Mouse (Mus musculus): ENCODE measurements around the gene Nkx2-3. TPM values are rescaled to one million over a fixed set of nuclear protein-coding genes. Genes with fewer than 3 reads are reported as not detected.

Gene Nkx2-3
- polyA plus RNA-seq, 1 experiment from 2014 or later: 4.1 TPM

- Histone ChIP-seq H3K9ac (ENCODE audit: low read length) (no peak overlapping the region), H3K4me2 (ENCODE audit: low read depth, low read length, severe bottlenecking) (no peak overlapping the region), H3K27ac (ENCODE audit: low read depth, low read length) (no peak overlapping the region), H3K36me3 (ENCODE audit: control insufficient read depth, insufficient read depth, low read length) (no peaks in the 10 kb centered on the region), H3K27me3 (ENCODE audit: control insufficient read depth, insufficient read depth, low read length) (peaks cover 53% of the 10 kb centered on the region), H3K4me1 (replicated peaks; ENCODE audit: control insufficient read depth, insufficient read depth, low read length) (peaks cover 6% of the 10 kb centered on the region; the same call in 1 of the 2 replicates), H3K9me3 (ENCODE audit: control insufficient read depth, low read length) (no peaks in the 10 kb centered on the region), H3K4me3 (ENCODE audit: low read depth, low read length) (no peak overlapping the region)
- ATAC-seq (replicated peaks; ENCODE audit: low FRiP score) (no peak), DNase-seq (ENCODE audit: low spot score) (no peak)
- WGBS: under 1% methylated on average over 17 of the region's 17 CpGs
Measured at GRCm38 (mm10) chr19:43583595-43583994, 28.5 kb upstream of the Nkx2-3 start.

GRCm38 (mm10) chr19:43584788-43585187 is 27.3 kb upstream of the Nkx2-3 start:
- no peak overlapping the region for H3K4me3 ChIP-seq (ENCODE audit: low read depth, low read length)
- ATAC-seq (replicated peaks; ENCODE audit: low FRiP score): no peak
- H3K36me3 ChIP-seq (ENCODE audit: control insufficient read depth, insufficient read depth, low read length): no peaks in the 10 kb centered on the region
- no peak for DNase-seq (ENCODE audit: low spot score)
- H3K9me3 ChIP-seq (ENCODE audit: control insufficient read depth, low read length): no peaks in the 10 kb centered on the region
- WGBS: 4% methylated on average over 13 of the region's 13 CpGs
- H3K4me1 ChIP-seq (replicated peaks; ENCODE audit: control insufficient read depth, insufficient read depth, low read length): peaks cover 6% of the 10 kb centered on the region; the same call in 1 of the 2 replicates
- H3K27me3 ChIP-seq (ENCODE audit: control insufficient read depth, insufficient read depth, low read length): peaks cover 53% of the 10 kb centered on the region
- peak overlapping the region; percentile 3; the same call in 1 of the 2 replicates for H3K4me2 ChIP-seq (ENCODE audit: low read depth, low read length, severe bottlenecking)
- H3K27ac ChIP-seq (ENCODE audit: low read depth, low read length): no peak overlapping the region
- H3K9ac ChIP-seq (ENCODE audit: low read length): no peak overlapping the region

- Histone ChIP-seq H3K4me2 (ENCODE audit: low read depth, low read length, severe bottlenecking) (no peak overlapping the region), H3K27me3 (ENCODE audit: control insufficient read depth, insufficient read depth, low read length) (peaks cover 48% of the 10 kb centered on the region), H3K27ac (ENCODE audit: low read depth, low read length) (no peak overlapping the region), H3K36me3 (ENCODE audit: control insufficient read depth, insufficient read depth, low read length) (no peaks in the 10 kb centered on the region), H3K9ac (ENCODE audit: low read length) (no peak overlapping the region), H3K4me3 (ENCODE audit: low read depth, low read length) (no peak overlapping the region), H3K9me3 (ENCODE audit: control insufficient read depth, low read length) (no peaks in the 10 kb centered on the region), H3K4me1 (replicated peaks; ENCODE audit: control insufficient read depth, insufficient read depth, low read length) (no peaks in the 10 kb centered on the region)
- 74% methylated on average over 4 of the region's 4 CpGs for WGBS
- no peak for ATAC-seq (replicated peaks; ENCODE audit: low FRiP score)
- peak; percentile 39 for DNase-seq (ENCODE audit: low spot score)
Measured at GRCm38 (mm10) chr19:43592026-43592425, 20.1 kb upstream of the Nkx2-3 start.

- no peak overlapping the region for H3K4me3 ChIP-seq (ENCODE audit: low read depth, low read length)
- 0 out of 2 replicates have a peak, but pooled peaks cover 5% of the 10 kb centered on the region for H3K4me1 ChIP-seq (replicated peaks; ENCODE audit: control insufficient read depth, insufficient read depth, low read length)
- no peak overlapping the region for H3K27ac ChIP-seq (ENCODE audit: low read depth, low read length)
- no peaks in the 10 kb centered on the region for H3K9me3 ChIP-seq (ENCODE audit: control insufficient read depth, low read length)
- no peak for ATAC-seq (replicated peaks; ENCODE audit: low FRiP score)
- H3K9ac ChIP-seq (ENCODE audit: low read length): no peak overlapping the region
- no peaks in the 10 kb centered on the region for H3K36me3 ChIP-seq (ENCODE audit: control insufficient read depth, insufficient read depth, low read length)
- DNase-seq (ENCODE audit: low spot score): peak; percentile 47
- no peak overlapping the region for H3K4me2 ChIP-seq (ENCODE audit: low read depth, low read length, severe bottlenecking)
- 4% methylated on average over 5 of the region's 5 CpGs for WGBS
- H3K27me3 ChIP-seq (ENCODE audit: control insufficient read depth, insufficient read depth, low read length): peaks cover 94% of the 10 kb centered on the region
Measured at GRCm38 (mm10) chr19:43596981-43597380, 15.1 kb upstream of the Nkx2-3 start.

- 0 out of 2 replicates have a peak overlapping the region, but pooled peaks have one; percentile 5 for H3K4me3 ChIP-seq (ENCODE audit: low read depth, low read length)
- no peak overlapping the region for H3K9ac ChIP-seq (ENCODE audit: low read length)
- ATAC-seq (replicated peaks; ENCODE audit: low FRiP score): no peak
- H3K27me3 ChIP-seq (ENCODE audit: control insufficient read depth, insufficient read depth, low read length): peaks cover 97% of the 10 kb centered on the region
- H3K4me1 ChIP-seq (replicated peaks; ENCODE audit: control insufficient read depth, insufficient read depth, low read length): 0 out of 2 replicates have a peak, but pooled peaks cover 5% of the 10 kb centered on the region
- no peak overlapping the region for H3K4me2 ChIP-seq (ENCODE audit: low read depth, low read length, severe bottlenecking)
- no peaks in the 10 kb centered on the region for H3K36me3 ChIP-seq (ENCODE audit: control insufficient read depth, insufficient read depth, low read length)
- DNase-seq (ENCODE audit: low spot score): peak; percentile 55
- no peak overlapping the region for H3K27ac ChIP-seq (ENCODE audit: low read depth, low read length)
- H3K9me3 ChIP-seq (ENCODE audit: control insufficient read depth, low read length): no peaks in the 10 kb centered on the region
- WGBS: 2% methylated on average over 25 of the region's 25 CpGs
Measured at GRCm38 (mm10) chr19:43598741-43599660, 13.1 kb upstream of the Nkx2-3 start.

- Histone ChIP-seq H3K36me3 (ENCODE audit: control insufficient read depth, insufficient read depth, low read length) (no peaks in the 10 kb centered on the region), H3K9me3 (ENCODE audit: control insufficient read depth, low read length) (no peaks in the 10 kb centered on the region), H3K4me3 (ENCODE audit: low read depth, low read length) (0 out of 2 replicates have a peak overlapping the region, but pooled peaks have one; percentile 5), H3K27me3 (ENCODE audit: control insufficient read depth, insufficient read depth, low read length) (peaks cover 99% of the 10 kb centered on the region), H3K4me2 (ENCODE audit: low read depth, low read length, severe bottlenecking) (no peak overlapping the region), H3K9ac (ENCODE audit: low read length) (no peak overlapping the region), H3K27ac (ENCODE audit: low read depth, low read length) (no peak overlapping the region), H3K4me1 (replicated peaks; ENCODE audit: control insufficient read depth, insufficient read depth, low read length) (0 out of 2 replicates have a peak, but pooled peaks cover 5% of the 10 kb centered on the region)
- peak; percentile 49 for DNase-seq (ENCODE audit: low spot score)
- WGBS: under 1% methylated on average over 27 of the region's 27 CpGs
- ATAC-seq (replicated peaks; ENCODE audit: low FRiP score): no peak
Measured at GRCm38 (mm10) chr19:43599776-43600544, 12.2 kb upstream of the Nkx2-3 start.

GRCm38 (mm10) chr19:43600545-43601331 is 11.4 kb upstream of the Nkx2-3 start:
- no peak overlapping the region for H3K4me3 ChIP-seq (ENCODE audit: low read depth, low read length)
- WGBS: under 1% methylated on average over 33 of the region's 33 CpGs
- peak; percentile 62 for DNase-seq (ENCODE audit: low spot score)

GRCm38 (mm10) chr19:43601440-43601839 is 10.7 kb upstream of the Nkx2-3 start:
- H3K4me3 ChIP-seq (ENCODE audit: low read depth, low read length): no peak overlapping the region
- H3K4me1 ChIP-seq (replicated peaks; ENCODE audit: control insufficient read depth, insufficient read depth, low read length): 0 out of 2 replicates have a peak, but pooled peaks cover 5% of the 10 kb centered on the region
- no peaks in the 10 kb centered on the region for H3K9me3 ChIP-seq (ENCODE audit: control insufficient read depth, low read length)
- no peak overlapping the region for H3K4me2 ChIP-seq (ENCODE audit: low read depth, low read length, severe bottlenecking)
- H3K9ac ChIP-seq (ENCODE audit: low read length): no peak overlapping the region
- no peak overlapping the region for H3K27ac ChIP-seq (ENCODE audit: low read depth, low read length)
- no peak for ATAC-seq (replicated peaks; ENCODE audit: low FRiP score)
- H3K36me3 ChIP-seq (ENCODE audit: control insufficient read depth, insufficient read depth, low read length): no peaks in the 10 kb centered on the region
- peak; percentile 52 for DNase-seq (ENCODE audit: low spot score)
- peaks cover 97% of the 10 kb centered on the region for H3K27me3 ChIP-seq (ENCODE audit: control insufficient read depth, insufficient read depth, low read length)
- under 1% methylated on average over 27 of the region's 27 CpGs for WGBS

More at GRCm38 (mm10) chr19:43600545-43601331, 11.4 kb upstream of the Nkx2-3 start:
- H3K4me1 ChIP-seq (replicated peaks; ENCODE audit: control insufficient read depth, insufficient read depth, low read length): 0 out of 2 replicates have a peak, but pooled peaks cover 5% of the 10 kb centered on the region
- H3K27me3 ChIP-seq (ENCODE audit: control insufficient read depth, insufficient read depth, low read length): peaks cover 99% of the 10 kb centered on the region
- H3K4me2 ChIP-seq (ENCODE audit: low read depth, low read length, severe bottlenecking): no peak overlapping the region
- ATAC-seq (replicated peaks; ENCODE audit: low FRiP score): no peak
- no peaks in the 10 kb centered on the region for H3K9me3 ChIP-seq (ENCODE audit: control insufficient read depth, low read length)
- H3K27ac ChIP-seq (ENCODE audit: low read depth, low read length): no peak overlapping the region
- no peak overlapping the region for H3K9ac ChIP-seq (ENCODE audit: low read length)
- no peaks in the 10 kb centered on the region for H3K36me3 ChIP-seq (ENCODE audit: control insufficient read depth, insufficient read depth, low read length)
